Mouse (Mus musculus) left cerebral cortex, postnatal 10 days (tissue): Measurements from ENCODE around the gene Tox4. TPM values are rescaled to one million over a fixed set of nuclear protein-coding genes. Genes with fewer than 3 reads are reported as not detected.
"Not testable (repeated sequence)": the region's sequence is repeated elsewhere in the genome, so short reads cannot be mapped to it uniquely, and the experiment has no call there.

Source experiments
- DNase-seq, 2 experiments: peaks; one replicate each; pipeline ENCODE4 v3.0.0; 2021 to 2022; ENCODE audit warnings: low spot score in 2 of 2, mixed read lengths in 1 of 2; ENCODE audit errors: extremely low spot score in 1 of 2
- intact Hi-C: fragments of 180-260 bp; cut with DNase I; formaldehyde crosslinking; loops from one replicate; pipeline ENCODE4 v1.15.1; 2025
- total RNA-seq, 2 experiments: library from RNA; stranded (reverse); gene quantifications; 2 replicates each; pipeline ENCODE4 v1.2.3; 2021

Tox4 gene
- total RNA-seq, 2 experiments from 2014 or later, result 55.1 to 56.7 TPM

DNA sequence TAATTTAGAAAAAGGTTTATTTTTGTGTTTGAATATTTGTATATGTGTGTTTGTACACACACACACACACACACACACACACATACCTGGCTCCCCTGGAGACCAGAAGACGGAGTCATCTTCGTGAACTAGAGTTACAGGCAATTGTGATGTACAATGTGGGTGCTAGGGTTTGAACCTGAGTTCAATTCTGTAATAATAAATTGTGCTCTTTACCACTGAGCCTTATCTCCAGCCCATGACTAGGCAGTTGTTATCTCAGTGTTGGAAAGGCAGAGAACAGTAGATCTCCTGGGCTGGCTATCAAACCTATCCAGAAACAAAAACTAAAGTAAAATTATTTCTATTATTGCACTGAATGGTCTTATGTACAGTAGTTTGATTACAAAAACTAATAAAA, 27.2 kb downstream of the Tox4 start:
- intact Hi-C loops, result no loop called here

DNA sequence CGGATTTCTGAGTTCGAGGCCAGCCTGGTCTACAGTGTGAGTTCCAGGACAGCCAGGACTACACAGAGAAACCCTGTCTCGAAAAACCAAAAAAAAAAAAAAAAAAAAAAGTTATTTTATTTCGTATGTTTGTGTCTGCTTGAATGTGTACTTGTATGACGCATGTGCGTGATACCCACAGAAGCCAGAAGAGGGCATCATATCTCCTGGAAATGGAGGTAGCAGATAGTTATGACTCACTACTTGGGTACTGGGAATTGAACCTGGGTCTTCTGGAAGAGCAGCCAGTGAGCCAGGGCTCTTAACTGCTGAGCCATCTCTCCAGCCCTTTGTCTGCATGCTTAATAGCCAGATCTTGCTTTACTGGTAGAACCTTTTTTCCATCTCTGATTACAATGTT, 31.4 kb downstream of the Tox4 start:
- DNase-seq, intact Hi-C loops: not testable (repeated sequence)

More for the DNA sequence above, 27.2 kb downstream of the Tox4 start:
- DNase-seq, result no peak

DNA sequence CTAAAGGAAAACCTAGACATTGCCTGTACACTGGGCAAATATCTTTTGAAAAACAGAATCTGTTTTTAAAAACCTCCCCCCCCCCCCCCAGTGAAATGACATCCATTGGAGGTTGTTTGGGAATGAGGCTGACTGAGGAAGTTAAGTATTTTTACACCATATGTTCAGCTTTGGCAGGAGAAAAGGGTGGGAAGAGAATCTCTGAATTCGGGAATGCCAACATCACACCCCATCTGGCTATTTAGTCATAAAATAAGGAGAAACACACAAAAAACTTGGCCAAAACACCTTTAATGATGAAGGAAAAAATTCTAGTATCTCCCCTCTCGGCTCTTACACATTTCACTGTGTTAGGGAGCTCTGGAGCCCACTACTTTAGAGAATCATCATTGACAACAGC, 32.0 kb downstream of the Tox4 start:
- intact Hi-C loops, result no loop called here
- DNase-seq, result no peak

DNA sequence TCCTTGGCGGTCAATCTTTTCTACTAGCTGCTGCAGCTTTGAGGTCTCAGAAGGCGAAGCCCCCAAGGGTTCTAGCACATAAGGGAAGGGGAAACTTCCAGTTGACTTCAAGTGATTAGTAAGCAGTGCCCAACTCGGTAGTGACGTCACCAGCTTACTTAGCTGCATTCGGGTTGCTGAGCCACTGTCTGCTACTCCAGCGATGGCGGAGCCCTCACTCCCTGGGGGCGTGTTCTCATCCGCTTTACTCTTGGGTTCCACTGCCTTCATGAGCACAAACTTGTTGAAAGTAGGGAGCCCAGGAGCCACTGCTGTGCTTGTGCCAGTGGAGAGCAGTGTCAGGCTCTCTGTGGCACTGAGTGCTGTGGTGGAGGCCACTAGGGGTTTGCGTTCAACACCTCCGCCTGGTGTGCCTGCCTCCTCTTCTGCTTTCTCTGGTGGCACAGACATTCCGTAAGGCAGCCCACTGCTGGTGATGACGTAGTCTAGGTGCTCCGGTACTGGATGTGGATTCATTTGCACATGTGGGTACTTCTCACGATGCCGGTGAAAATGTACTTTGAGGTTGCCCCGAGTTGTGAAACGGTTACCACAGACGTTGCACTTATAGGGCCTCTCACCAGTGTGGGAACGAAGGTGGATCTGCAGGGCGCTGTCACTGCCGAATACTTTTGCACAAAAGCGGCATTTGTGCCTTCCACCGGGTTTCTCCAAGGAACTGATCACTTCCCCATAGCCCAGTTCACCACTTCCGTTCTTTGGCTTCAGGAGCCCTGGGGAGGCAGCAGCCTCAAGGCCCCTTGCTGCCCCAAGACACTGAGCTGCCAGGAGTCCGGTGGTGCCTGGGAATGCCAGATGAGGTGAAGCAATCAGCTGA, 35.2 kb downstream of the Tox4 start:
- DNase-seq, result peak in 1 of 2 experiments; percentile 25
- intact Hi-C loops, result no loop called here

DNA sequence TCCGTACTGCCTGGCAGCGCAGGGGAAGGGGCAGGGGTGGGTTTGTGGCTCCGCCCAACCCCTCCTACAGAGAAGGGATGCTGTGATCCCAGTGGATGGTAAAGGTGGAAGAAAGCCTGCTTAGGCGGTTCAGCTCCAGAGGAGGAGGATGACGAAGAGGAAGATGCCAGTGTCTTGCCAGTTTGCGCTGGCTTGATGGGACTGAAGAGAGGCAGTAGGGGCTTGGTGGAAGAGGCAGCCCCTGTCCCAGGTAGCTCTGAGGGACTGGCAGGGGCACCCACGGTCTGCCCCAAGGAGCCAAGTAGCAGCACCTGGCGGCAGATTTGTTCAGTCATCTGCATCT, 35.8 kb downstream of the Tox4 start:
- intact Hi-C loops, result no loop called here
- DNase-seq, result no peak

DNA sequence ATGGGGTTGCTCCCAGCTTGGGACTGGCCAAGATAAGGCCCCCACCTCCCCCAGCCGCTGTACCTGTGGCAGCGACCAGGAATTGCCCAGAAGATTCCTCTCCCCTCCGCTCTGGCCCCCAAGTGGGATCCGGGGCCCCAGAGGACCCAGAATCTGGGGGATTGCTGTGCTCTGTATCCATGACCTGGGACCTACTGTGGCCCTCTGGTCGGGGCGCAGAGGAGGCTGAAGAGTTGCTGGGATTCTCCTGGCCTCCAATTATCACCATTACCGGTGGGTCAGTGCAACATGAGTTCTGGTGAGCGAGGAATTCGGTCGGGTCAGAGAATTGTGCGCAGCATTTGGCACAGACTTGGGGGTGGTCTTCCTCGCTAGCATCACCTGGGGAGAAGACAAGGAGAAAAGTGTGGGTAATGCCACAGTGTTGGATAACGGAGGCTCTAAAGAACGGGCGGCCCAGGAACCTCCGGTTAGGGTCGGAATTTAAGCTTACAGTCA, 36.4 kb downstream of the Tox4 start:
- no peak for DNase-seq
- intact Hi-C loops, result no loop called here

DNA sequence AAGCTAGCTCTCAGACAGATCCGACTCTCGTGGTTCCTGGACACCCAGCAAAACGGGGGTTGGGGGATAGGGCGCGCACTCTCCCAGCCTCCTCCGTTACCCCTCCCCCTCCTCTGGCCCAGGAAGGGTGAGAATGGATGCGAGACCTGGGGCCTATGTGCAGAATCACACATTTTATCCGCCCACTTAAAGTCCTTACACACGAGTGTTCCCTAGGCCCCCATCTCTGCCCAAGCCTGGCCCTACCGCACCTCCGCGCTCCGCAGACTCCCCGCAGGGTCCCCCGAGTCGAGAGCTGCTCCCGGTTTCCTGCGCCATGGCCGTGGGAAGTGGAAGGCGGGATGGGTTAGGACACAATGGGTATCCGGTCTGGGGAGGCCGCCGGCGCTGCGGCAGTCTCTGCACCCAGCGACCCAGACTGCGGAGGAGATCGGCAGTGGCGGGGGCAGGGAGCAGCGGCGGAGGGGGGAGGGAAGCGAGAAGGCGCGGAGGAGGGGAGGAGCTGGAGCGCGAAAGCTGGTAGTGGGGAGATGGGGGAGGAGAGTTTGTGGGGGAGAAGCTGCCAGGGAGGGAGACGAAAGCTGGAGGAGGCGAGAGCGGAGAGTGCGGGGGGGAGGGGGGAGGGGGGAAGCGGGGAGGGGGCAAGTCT, 37.0 kb downstream of the Tox4 start:
- DNase-seq, result peak; percentile 67 to 88
- intact Hi-C loops, result no loop called here

DNA sequence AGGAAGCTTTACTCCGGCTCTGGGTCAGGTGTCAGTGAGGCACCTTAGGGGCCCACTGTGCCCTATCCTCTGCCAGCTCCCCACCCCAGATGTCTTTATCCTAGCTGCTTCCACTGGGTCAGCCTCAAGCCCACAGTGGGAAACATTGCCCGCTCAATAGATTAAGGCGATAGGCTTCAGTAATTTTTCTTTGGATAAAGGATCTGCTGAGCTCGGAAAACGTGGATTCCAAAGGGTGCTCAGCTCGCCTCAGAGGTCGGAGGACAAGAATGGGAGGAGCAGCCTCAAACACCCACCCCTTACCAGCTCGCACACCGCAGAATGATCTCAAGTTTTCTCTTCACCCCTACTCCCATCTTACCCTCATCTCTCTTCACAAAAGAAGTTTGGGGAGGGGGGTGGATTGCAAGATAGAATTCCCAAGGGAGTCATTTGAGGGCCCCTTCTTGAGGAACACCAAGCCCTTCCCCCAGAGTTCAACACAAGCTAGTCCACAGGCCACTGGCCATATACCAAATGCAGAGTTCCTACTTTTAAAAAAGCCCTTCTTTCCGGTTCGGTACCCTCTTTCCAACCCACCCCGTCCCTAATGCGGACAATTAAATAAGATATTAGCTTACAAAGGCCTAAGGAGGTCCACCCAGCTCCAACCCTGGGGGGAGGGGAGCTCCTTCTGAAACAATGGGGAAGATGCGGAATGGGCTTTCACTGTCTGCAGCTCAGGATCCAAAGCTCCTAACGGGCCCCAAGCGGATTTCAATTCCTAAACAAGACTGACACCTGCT, 37.7 kb downstream of the Tox4 start:
- DNase-seq, result no peak
- intact Hi-C loops, result no loop called here

DNA sequence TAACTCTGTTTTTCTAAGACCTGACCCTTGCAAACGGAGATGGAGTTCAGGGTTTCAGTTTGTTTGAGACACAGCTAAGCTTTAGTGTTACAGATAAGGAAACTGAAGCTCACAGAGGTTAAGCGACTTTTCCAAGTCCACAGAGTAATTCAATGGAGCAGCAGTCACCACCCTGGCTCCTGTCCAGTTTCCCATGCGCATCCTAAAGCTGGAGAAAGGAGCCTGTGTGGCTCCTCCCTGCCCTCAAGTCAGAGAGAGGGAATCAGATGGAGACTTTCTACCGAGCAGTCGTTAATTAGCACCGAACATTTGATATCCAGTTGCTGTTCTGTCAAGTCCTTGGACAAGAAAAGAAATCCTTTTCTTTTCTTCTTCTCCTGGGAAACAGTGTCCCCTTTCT, 40.4 kb downstream of the Tox4 start:
- DNase-seq, result peak in 1 of 2 experiments; percentile 20
- intact Hi-C loops, result no loop called here

DNA sequence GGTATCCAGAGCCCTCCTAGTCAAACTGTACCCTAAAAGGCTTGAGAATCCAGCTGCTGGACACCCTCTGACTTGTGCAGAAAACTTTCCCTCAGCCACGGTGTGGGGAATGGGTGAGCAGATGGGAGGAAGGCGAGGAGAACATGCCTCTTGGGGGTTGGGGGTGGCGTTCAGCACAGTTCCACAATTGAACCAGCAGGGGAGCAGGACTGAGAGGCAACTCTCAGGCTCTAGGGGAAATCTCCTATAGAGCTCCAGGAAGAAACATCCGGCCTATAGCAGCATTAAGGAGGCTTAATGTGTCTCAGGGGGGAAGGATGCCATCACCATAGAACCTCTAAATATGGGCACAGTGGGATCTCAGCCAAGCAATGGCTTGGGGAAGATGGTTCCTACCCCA, 46.9 kb downstream of the Tox4 start:
- no peak for DNase-seq
- intact Hi-C loops, result no loop called here

DNA sequence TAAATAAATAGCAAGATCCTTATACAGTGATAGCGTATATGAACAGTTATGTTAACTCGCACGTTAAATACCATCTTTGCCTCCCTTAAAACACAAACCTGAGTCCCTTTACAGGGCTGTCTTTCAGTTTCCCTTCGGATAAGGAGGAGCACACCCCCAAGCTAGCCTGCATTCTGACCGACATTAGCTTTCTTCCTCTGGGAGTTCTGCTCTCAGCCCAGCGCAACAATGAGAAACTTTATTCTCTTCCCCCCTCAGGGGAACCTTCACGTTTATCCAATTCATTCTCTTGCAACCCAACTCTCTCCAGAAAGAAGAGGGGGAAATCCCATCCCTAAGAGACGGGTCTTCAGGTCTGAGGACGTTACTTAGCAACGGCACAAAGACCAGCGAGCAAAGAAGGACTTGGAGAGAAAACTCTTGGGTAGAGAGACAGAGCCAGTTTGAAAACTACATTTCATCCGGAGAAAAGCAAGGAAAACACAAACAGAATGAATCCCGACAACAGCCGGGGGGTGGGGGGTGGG, 48.5 kb downstream of the Tox4 start:
- DNase-seq, result no peak
- intact Hi-C loops, result no loop called here

DNA sequence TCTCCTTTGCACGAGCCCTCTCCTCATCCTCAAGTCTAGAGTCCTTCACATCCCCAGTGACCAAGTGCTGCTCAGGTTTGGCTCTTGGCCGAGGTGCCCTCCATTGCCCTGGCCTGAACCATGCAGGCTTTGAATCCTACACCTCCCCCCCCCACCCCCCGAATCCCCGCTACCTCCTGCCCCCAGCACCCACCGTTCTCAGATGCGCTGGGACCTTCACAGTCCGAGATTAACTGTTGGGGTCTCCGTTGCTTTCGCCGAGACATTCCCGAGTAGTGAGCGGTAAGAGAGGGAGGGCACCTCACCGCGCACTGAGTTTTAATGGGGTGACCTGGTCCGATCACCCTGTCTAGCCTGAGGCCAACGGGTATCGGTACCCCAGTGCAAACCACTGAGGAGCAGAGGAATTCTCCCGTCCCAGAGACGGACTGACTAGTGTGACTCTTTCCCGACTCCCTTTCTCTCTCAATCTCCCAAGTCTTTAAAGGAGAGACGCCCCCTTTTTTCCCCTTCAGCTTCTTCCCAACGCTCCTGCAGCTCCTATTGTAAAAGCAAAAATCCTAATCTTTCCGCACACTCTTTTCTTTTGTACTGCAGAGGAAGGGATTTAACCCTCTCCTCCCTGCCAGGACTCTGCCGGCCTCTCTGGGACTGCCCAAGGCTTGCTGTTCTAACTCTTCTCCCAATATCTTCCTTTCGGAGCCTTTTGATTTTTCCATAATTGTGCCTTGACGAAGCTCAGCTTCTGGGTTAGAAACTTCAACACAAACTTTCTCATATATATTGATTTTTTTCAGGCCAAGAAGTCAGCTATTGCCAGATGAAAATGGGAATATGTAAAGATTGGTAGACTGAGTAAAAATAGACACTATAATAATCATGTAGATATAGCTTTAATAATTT, 49.2 kb downstream of the Tox4 start, which contains the start of gene Sall2:
Gene Sall2 (minus strand): TSS at position 853 of the 903 bp plus-strand sequence.
- DNase-seq, result no peak
- intact Hi-C loops, result no loop called here

DNA sequence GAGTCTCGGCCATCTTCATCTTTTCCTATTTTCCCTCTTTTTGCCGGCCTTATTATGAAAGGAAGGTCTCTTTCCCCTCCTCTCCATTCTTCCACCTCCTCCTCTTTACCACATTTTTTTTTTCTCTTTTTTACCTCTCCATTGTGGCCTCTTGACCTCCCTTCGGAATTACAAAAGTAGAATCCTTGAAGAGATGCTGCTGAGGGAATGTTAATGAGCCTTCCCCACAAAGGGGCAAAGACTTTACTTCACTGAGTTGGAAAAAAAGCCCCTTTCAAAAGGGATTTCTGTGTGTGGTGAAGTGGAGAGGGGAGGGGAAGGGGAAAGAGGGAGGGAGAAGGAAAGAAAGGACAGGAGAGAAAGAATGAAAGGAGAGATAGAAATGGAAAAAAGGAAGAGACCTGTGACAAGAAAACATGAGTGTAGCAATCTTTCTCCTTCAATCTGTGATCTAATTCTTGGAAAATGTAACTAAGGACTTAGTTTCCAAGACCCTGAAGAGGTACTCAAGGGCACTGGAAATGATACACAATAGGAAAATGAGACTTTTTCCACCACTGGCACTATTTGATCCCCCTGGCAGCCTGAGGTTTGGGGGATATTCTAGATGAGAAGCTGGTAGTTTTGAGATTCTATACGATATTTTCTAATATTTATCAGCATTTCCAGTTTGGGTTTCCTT, 52.3 kb downstream of the Tox4 start:
- DNase-seq, result no peak
- intact Hi-C loops, result no loop called here

DNA sequence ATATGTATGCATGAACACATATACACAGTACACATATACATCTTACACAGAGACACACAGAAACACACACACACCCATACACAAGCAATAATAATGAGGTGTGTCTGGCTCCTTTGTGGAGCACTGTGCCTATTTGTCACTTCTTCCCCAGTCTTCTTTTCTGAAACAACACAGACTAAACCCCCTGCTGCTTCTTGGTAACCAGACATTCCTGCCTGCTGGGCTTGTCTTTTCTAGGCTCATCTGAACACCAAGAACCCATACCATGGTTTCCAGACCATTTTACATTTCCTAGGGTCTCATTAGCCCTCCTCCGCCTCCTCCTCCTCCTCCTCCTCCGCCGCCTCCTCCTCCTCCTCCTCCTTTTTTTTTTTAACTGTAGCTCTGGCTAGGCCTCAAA, 53.2 kb downstream of the Tox4 start:
- DNase-seq, result no peak

DNA sequence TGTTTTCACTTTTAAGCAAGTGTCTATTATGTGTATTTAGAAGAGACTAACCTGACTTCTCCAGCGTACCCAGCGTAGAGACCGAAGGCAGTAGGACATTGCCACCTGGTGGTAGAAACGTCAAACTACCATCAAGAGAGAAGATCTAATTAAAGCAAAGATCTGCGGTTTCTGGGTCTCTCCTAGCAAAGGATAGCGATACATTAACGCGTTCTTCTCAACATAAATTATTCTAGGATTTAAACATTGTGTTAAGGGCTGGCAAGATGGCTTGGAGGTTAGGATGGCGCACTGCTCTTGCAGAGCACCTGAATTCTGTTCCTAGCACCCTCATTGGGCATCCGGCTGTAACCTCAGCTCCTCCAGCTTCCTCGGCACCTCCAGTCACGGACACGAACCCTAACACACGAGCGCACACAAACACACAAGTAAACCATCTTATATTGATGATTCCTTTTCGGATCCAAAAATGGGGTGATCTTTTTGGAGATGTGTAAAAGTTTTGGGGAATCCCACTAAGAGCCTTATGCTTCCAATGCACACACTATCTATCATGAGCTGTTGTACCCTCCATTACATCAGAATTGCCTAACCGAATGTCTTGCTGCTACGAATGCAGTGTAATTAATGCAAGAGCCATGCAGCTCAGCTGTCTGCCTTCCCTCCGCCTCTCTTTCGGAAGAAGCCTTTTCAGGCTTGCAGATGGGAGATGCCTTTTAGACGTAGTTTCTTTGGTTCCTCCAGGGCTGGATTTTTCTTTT, 60.0 kb downstream of the Tox4 start:
- intact Hi-C loops, result loop anchor here (2.0 kb wide), 2 partner anchors 34 to 44 kb away; partner anchors contain the start of gene Mettl3

More for the DNA sequence above, 53.2 kb downstream of the Tox4 start:
- intact Hi-C loops, result no loop called here

DNA sequence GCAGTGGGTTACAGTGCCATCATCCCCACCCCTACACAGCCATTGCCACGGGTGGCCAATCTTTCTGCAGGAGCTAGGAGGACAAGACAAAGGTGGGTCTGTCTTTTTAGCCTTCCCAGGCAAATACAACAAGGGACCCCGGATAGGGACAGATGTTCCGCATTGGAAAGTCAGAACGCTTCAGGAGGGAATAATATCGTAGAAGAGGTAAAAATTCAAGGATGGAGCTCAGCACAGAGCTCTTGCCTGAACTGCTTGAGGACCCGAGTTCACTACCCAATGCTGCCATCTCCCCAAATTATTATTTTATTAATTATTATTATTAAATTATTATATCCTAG, 60.5 kb downstream of the Tox4 start:
- DNase-seq, result no peak
- intact Hi-C loops, result loop anchor here (2.0 kb wide), 2 partner anchors 35 to 45 kb away; partner anchors contain the start of gene Mettl3

More for the DNA sequence above, 60.0 kb downstream of the Tox4 start:
- DNase-seq, result peak; percentile 51 to 85
